Mouse (Mus musculus): ENCODE measurements at regions not wholly inside any gene's neighbourhood (a gene's known extent, or its start where the extent isn't known, plus 50 kb on each side); places are given as distances from the start of the nearest gene placed in this dataset.

DNA sequence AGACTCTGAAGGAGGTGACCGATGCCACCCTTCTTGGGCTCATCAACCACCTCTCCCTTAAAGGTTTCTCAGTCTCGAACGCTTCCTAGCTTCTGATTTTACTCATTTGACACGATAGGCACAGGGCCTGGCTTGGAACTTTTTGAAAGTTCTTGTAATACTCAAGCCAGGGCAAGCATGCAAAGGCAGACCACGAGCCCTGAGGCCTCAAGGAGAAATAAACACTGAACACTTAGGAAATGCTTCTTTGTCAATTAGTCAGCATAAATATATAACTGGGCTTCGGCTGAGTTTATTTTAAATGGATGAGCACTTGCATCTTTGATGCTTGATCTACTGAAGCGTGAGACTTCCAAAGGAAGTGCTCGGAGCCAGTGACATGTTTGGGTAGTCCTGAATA is 50.4 kb upstream of the Atp1b1 start:
- Histone ChIP-seq H3K4me3 (ENCODE audit: insufficient read depth in 1 of 2, low read depth in 1 of 2, low read length in 2 of 2, poor library complexity in 1 of 2, severe bottlenecking in 1 of 2) (no peak overlapping the region), H3K36me3 (ENCODE audit: control insufficient read depth, insufficient read depth, low read length, poor library complexity, severe bottlenecking) (no peaks in the 10 kb centered on the region), H3K27ac (ENCODE audit: insufficient read depth, low read depth, low read length, poor library complexity, severe bottlenecking) (no peak overlapping the region), H3K9ac (ENCODE audit: insufficient read depth, low read depth, low read length, poor library complexity, severe bottlenecking) (no peak overlapping the region), H3K9me3 (ENCODE audit: control insufficient read depth, insufficient read depth, low read depth, low read length) (no peaks in the 10 kb centered on the region), H3K4me1 (ENCODE audit: control insufficient read depth in 2 of 2, insufficient read depth in 2 of 2, low read length in 2 of 2, poor library complexity in 1 of 2) (peaks cover 2 to 3% of the 10 kb centered on the region in 2 experiments; a peak in 2 of 4 replicates)
- no peak for DNase-seq (ENCODE audit: low read depth, low spot score)
- TF ChIP-seq ZNF384 (IDR thresholded peaks at IDR 0.05; ENCODE audit: low read depth, low read length) (no peak), MAFK (IDR thresholded peaks at IDR 0.05; ENCODE audit: insufficient read depth, low read depth, low read length) (no peak), CHD2 (IDR thresholded peaks at IDR 0.05; ENCODE audit: low read depth, low read length) (no peak), ZC3H11A (IDR thresholded peaks at IDR 0.05; ENCODE audit: borderline replicate concordance, low read depth, low read length) (no peak), HCFC1 (IDR thresholded peaks at IDR 0.05; ENCODE audit: borderline replicate concordance, insufficient read depth, low read length) (no peak)
- in situ Hi-C loops (cut with MboI; ENCODE audit: low sequenced_read_pairs in 2 of 2, unreplicated experiment in 2 of 2): no loop called here

DNA sequence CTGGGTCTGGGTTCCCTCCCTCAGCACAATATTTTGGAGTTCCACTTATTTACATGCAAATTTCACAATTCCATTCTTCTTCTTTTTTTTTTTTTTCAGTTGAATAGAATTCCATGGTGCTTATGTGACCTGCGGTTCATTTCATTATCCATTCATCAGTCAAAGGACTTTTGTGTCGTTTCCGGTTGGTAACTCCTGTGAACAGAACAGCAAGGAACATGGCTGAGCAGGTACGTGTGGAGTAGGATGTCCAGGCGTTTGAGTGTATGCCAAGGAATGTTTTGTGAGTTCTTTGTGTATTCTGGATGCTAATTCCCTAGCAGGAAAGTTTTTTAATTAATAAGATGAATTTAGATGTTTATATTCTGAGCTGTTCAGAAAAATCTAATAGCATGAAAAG is 50.0 kb upstream of the Atp1b1 start:
- no peak for DNase-seq (ENCODE audit: low read depth, low spot score)
- Histone ChIP-seq H3K27ac (ENCODE audit: insufficient read depth, low read depth, low read length, poor library complexity, severe bottlenecking) (no peak overlapping the region), H3K4me1 (ENCODE audit: control insufficient read depth in 2 of 2, insufficient read depth in 2 of 2, low read length in 2 of 2, poor library complexity in 1 of 2) (peaks cover 2 to 3% of the 10 kb centered on the region in 2 experiments; a peak in 2 of 4 replicates), H3K9me3 (ENCODE audit: control insufficient read depth, insufficient read depth, low read depth, low read length) (no peaks in the 10 kb centered on the region), H3K9ac (ENCODE audit: insufficient read depth, low read depth, low read length, poor library complexity, severe bottlenecking) (no peak overlapping the region), H3K4me3 (ENCODE audit: insufficient read depth in 1 of 2, low read depth in 1 of 2, low read length in 2 of 2, poor library complexity in 1 of 2, severe bottlenecking in 1 of 2) (no peak overlapping the region), H3K36me3 (ENCODE audit: control insufficient read depth, insufficient read depth, low read length, poor library complexity, severe bottlenecking) (no peaks in the 10 kb centered on the region)
- TF ChIP-seq MAFK (IDR thresholded peaks at IDR 0.05; ENCODE audit: insufficient read depth, low read depth, low read length) (no peak), HCFC1 (IDR thresholded peaks at IDR 0.05; ENCODE audit: borderline replicate concordance, insufficient read depth, low read length) (no peak), ZNF384 (IDR thresholded peaks at IDR 0.05; ENCODE audit: low read depth, low read length) (no peak), CHD2 (IDR thresholded peaks at IDR 0.05; ENCODE audit: low read depth, low read length) (no peak), ZC3H11A (IDR thresholded peaks at IDR 0.05; ENCODE audit: borderline replicate concordance, low read depth, low read length) (no peak)
- in situ Hi-C loops (cut with MboI; ENCODE audit: low sequenced_read_pairs in 2 of 2, unreplicated experiment in 2 of 2): no loop called here
